Mouse (Mus musculus): ENCODE data around the gene Dnah2. TPM values are rescaled to one million over a fixed set of nuclear protein-coding genes. Genes with fewer than 3 reads are reported as not detected.

Gene Dnah2
- polyA plus RNA-seq, 1 experiment from 2014 or later = 1.4 TPM

- no peaks in the 10 kb centered on the region for H3K4me1 ChIP-seq
- no peaks in the 10 kb centered on the region for H3K9me3 ChIP-seq (replicated peaks)
- no peak overlapping the region for H3K27ac ChIP-seq
- no peak overlapping the region for H3K4me3 ChIP-seq
- peaks cover 11% of the 10 kb centered on the region; the same call in 1 of the 2 replicates for H3K36me3 ChIP-seq
- ATAC-seq (ENCODE audit: low FRiP score) = no peak
- no peak overlapping the region for H3K9ac ChIP-seq
- H3K4me2 ChIP-seq (replicated peaks) = no peak overlapping the region
- no peaks in the 10 kb centered on the region for H3K27me3 ChIP-seq
- 91% methylated on average over 3 of the region's 3 CpGs for WGBS
Measured at GRCm38 (mm10) chr11:69379600-69379999, 169.3 kb downstream of the Dnah2 start.

GRCm38 (mm10) chr11:69377766-69378165, 171.1 kb downstream of the Dnah2 start:
- H3K4me1 ChIP-seq = no peaks in the 10 kb centered on the region
- no peak overlapping the region for H3K4me2 ChIP-seq (replicated peaks)
- H3K9me3 ChIP-seq (replicated peaks) = no peaks in the 10 kb centered on the region
- H3K27ac ChIP-seq = no peak overlapping the region
- no peak for ATAC-seq (ENCODE audit: low FRiP score)
- 81% methylated on average over 3 of the region's 3 CpGs for WGBS
- no peak overlapping the region for H3K4me3 ChIP-seq
- H3K9ac ChIP-seq = no peak overlapping the region
- no peaks in the 10 kb centered on the region for H3K27me3 ChIP-seq
- H3K36me3 ChIP-seq = peaks cover 16% of the 10 kb centered on the region; the same call in 1 of the 2 replicates

- Histone ChIP-seq H3K4me3 (no peak overlapping the region), H3K4me1 (peaks cover 19% of the 10 kb centered on the region), H3K27ac (no peak overlapping the region), H3K27me3 (no peaks in the 10 kb centered on the region), H3K9ac (no peak overlapping the region), H3K36me3 (peaks cover 16% of the 10 kb centered on the region; the same call in 1 of the 2 replicates), H3K9me3 (replicated peaks) (no peaks in the 10 kb centered on the region), H3K4me2 (replicated peaks) (no peak overlapping the region)
- ATAC-seq (ENCODE audit: low FRiP score) = no peak
- 88% methylated on average over 4 of the region's 4 CpGs for WGBS
Measured at GRCm38 (mm10) chr11:69375646-69376045, 173.3 kb downstream of the Dnah2 start.

- no peak for ATAC-seq (ENCODE audit: low FRiP score)
- Histone ChIP-seq H3K9ac (no peak overlapping the region; the same call in 1 of the 2 replicates), H3K4me3 (no peak overlapping the region), H3K9me3 (replicated peaks) (no peaks in the 10 kb centered on the region), H3K4me1 (peaks cover 22% of the 10 kb centered on the region), H3K4me2 (replicated peaks) (no peak overlapping the region), H3K27ac (no peak overlapping the region), H3K27me3 (no peaks in the 10 kb centered on the region), H3K36me3 (peaks cover 16% of the 10 kb centered on the region; the same call in 1 of the 2 replicates)
- WGBS = 89% methylated on average over 16 of the region's 16 CpGs
Measured at GRCm38 (mm10) chr11:69373223-69373965, 175.5 kb downstream of the Dnah2 start.

DNA sequence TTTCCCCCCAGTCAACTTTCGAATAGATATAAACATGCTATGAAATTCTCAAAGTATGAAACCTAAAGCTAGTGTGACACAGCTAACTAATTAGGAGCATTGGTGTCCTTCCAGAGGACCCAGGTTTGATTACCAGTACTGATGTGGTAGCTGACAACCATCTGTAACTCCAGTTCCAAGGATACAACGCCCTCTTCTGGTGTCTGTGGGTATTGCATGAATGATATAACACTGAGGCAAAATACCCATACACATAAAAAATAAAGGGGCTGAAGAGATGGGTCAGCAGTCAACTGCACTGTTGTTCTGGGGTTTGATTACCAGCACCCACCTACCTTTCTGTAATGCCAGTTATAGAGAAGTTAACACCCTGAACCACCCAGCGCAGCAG, 176.1 kb downstream of the Dnah2 start:
- H3K4me3 ChIP-seq = no peak overlapping the region
- no peak for ATAC-seq (ENCODE audit: low FRiP score)
- no peaks in the 10 kb centered on the region for H3K9me3 ChIP-seq (replicated peaks)
- H3K9ac ChIP-seq = no peak overlapping the region
- peaks cover 11% of the 10 kb centered on the region; the same call in 1 of the 2 replicates for H3K36me3 ChIP-seq
- 64% methylated on average over 3 of the region's 3 CpGs for WGBS
- H3K4me1 ChIP-seq = peaks cover 26% of the 10 kb centered on the region
- no peak overlapping the region for H3K4me2 ChIP-seq (replicated peaks)
- H3K27ac ChIP-seq = no peak overlapping the region
- H3K27me3 ChIP-seq = no peaks in the 10 kb centered on the region

GRCm38 (mm10) chr11:69372056-69372779, 176.7 kb downstream of the Dnah2 start:
- Histone ChIP-seq H3K36me3 (peaks cover 9% of the 10 kb centered on the region; the same call in 1 of the 2 replicates), H3K4me3 (peak overlapping the region; percentile 2; the same call in 1 of the 2 replicates), H3K27me3 (no peaks in the 10 kb centered on the region), H3K27ac (peak overlapping the region; percentile 75), H3K9ac (peak overlapping the region; percentile 27; the same call in 1 of the 2 replicates), H3K4me1 (peaks cover 29% of the 10 kb centered on the region), H3K4me2 (replicated peaks) (peak overlapping the region; percentile 33), H3K9me3 (replicated peaks) (no peaks in the 10 kb centered on the region)
- WGBS = 48% methylated on average over 12 of the region's 12 CpGs
- no peak for ATAC-seq (ENCODE audit: low FRiP score)

GRCm38 (mm10) chr11:69371601-69372000, 177.3 kb downstream of the Dnah2 start:
- peak overlapping the region; percentile 42; the same call in 1 of the 2 replicates for H3K9ac ChIP-seq
- no peaks in the 10 kb centered on the region for H3K27me3 ChIP-seq
- no peaks in the 10 kb centered on the region for H3K9me3 ChIP-seq (replicated peaks)
- 25% methylated on average over 12 of the region's 12 CpGs for WGBS
- peak overlapping the region; percentile 33 for H3K4me2 ChIP-seq (replicated peaks)
- no peak for ATAC-seq (ENCODE audit: low FRiP score)
- peak overlapping the region; percentile 2; the same call in 1 of the 2 replicates for H3K4me3 ChIP-seq
- peaks cover 29% of the 10 kb centered on the region for H3K4me1 ChIP-seq
- H3K27ac ChIP-seq = peak overlapping the region; percentile 75
- H3K36me3 ChIP-seq = peaks cover 9% of the 10 kb centered on the region; the same call in 1 of the 2 replicates

GRCm38 (mm10) chr11:69370817-69371215, 178.1 kb downstream of the Dnah2 start:
- H3K36me3 ChIP-seq = peaks cover 8% of the 10 kb centered on the region; the same call in 1 of the 2 replicates
- H3K4me1 ChIP-seq = peaks cover 33% of the 10 kb centered on the region
- peak overlapping the region; percentile 42; the same call in 1 of the 2 replicates for H3K9ac ChIP-seq
- H3K4me2 ChIP-seq (replicated peaks) = peak overlapping the region; percentile 33
- H3K27ac ChIP-seq = peak overlapping the region; percentile 75
- H3K4me3 ChIP-seq = 0 out of 2 replicates have a peak overlapping the region, but pooled peaks have one; percentile 2
- H3K9me3 ChIP-seq (replicated peaks) = no peaks in the 10 kb centered on the region
- no peak for ATAC-seq (ENCODE audit: low FRiP score)
- H3K27me3 ChIP-seq = no peaks in the 10 kb centered on the region
- WGBS = 7% methylated on average over 9 of the region's 9 CpGs

Small RNA genes lying within 50 kb of the gene (microRNA-seq; reads per million reads assigned to microRNA genes)
- not detected for gene Gm27493

Other genes starting within 250 kb of the Dnah2 start
- gene Cntrob, start 225.3 kb downstream of the Dnah2 start, polyA plus RNA-seq (2016; fragmentation: Nextera tagmentation; extraction: Ambion mirVana) = 30.2 and 37.0 TPM in 2 replicates
- gene Trappc1, start 225.1 kb downstream of the Dnah2 start, polyA plus RNA-seq (2016; fragmentation: Nextera tagmentation; extraction: Ambion mirVana) = 165 and 191 TPM in 2 replicates
- gene Kcnab3, start 222.9 kb downstream of the Dnah2 start, polyA plus RNA-seq (2016; fragmentation: Nextera tagmentation; extraction: Ambion mirVana) = 5.0 and 5.4 TPM in 2 replicates
- gene Rnf227, start 208.6 kb downstream of the Dnah2 start, polyA plus RNA-seq (2016; fragmentation: Nextera tagmentation; extraction: Ambion mirVana) = 49.0 and 54.6 TPM in 2 replicates
- 93.4 and 97.6 TPM in 2 replicates for gene Chd3, start 179.7 kb downstream of the Dnah2 start, polyA plus RNA-seq (2016; fragmentation: Nextera tagmentation; extraction: Ambion mirVana)
- 94.0 and 103 TPM in 2 replicates for gene Naa38, start 153.6 kb downstream of the Dnah2 start, polyA plus RNA-seq (2016; fragmentation: Nextera tagmentation; extraction: Ambion mirVana)
- 48.0 and 50.5 TPM in 2 replicates for gene Cyb5d1, start 153.5 kb downstream of the Dnah2 start, polyA plus RNA-seq (2016; fragmentation: Nextera tagmentation; extraction: Ambion mirVana)
- gene Tmem88, start 150.9 kb downstream of the Dnah2 start, polyA plus RNA-seq (2016; fragmentation: Nextera tagmentation; extraction: Ambion mirVana) = 13.2 and 14.8 TPM in 2 replicates
- gene Kdm6b, start 135.4 kb downstream of the Dnah2 start, polyA plus RNA-seq (2016; fragmentation: Nextera tagmentation; extraction: Ambion mirVana) = 51.4 and 51.6 TPM in 2 replicates
- 95.7 and 106 TPM in 2 replicates for gene Efnb3, start 11.1 kb upstream of the Dnah2 start, polyA plus RNA-seq (2016; fragmentation: Nextera tagmentation; extraction: Ambion mirVana)
- gene Wrap53, start 31.1 kb upstream of the Dnah2 start, polyA plus RNA-seq (2016; fragmentation: Nextera tagmentation; extraction: Ambion mirVana) = 29.7 and 29.9 TPM in 2 replicates
- gene Trp53, start 31.2 kb upstream of the Dnah2 start, polyA plus RNA-seq (2016; fragmentation: Nextera tagmentation; extraction: Ambion mirVana) = 105 and 109 TPM in 2 replicates
- gene Atp1b2, start 56.8 kb upstream of the Dnah2 start, polyA plus RNA-seq (2016; fragmentation: Nextera tagmentation; extraction: Ambion mirVana) = 12.1 and 18.5 TPM in 2 replicates
- gene Shbg, start 68.8 kb upstream of the Dnah2 start, polyA plus RNA-seq (2016; fragmentation: Nextera tagmentation; extraction: Ambion mirVana) = not detected in 2 replicates
- 24.4 and 26.6 TPM in 2 replicates for gene Sat2, start 72.9 kb upstream of the Dnah2 start, polyA plus RNA-seq (2016; fragmentation: Nextera tagmentation; extraction: Ambion mirVana)
- gene Fxr2, start 83.9 kb upstream of the Dnah2 start, polyA plus RNA-seq (2016; fragmentation: Nextera tagmentation; extraction: Ambion mirVana) = 62.7 and 62.8 TPM in 2 replicates
- gene Sox15, start 106.2 kb upstream of the Dnah2 start, polyA plus RNA-seq (2016; fragmentation: Nextera tagmentation; extraction: Ambion mirVana) = 0.26 TPM in 1 of 2 replicates, not detected in the other
- 68.0 and 69.1 TPM in 2 replicates for gene Mpdu1, start 113.5 kb upstream of the Dnah2 start, polyA plus RNA-seq (2016; fragmentation: Nextera tagmentation; extraction: Ambion mirVana)
- 6.9 and 8.2 TPM in 2 replicates for gene Cd68, start 117.0 kb upstream of the Dnah2 start, polyA plus RNA-seq (2016; fragmentation: Nextera tagmentation; extraction: Ambion mirVana)
- 555 and 589 TPM in 2 replicates for gene Eif4a1, start 123.3 kb upstream of the Dnah2 start, polyA plus RNA-seq (2016; fragmentation: Nextera tagmentation; extraction: Ambion mirVana)
- gene Senp3, start 133.0 kb upstream of the Dnah2 start, polyA plus RNA-seq (2016; fragmentation: Nextera tagmentation; extraction: Ambion mirVana) = 105 and 106 TPM in 2 replicates
- gene Tnfsf13, start 136.7 kb upstream of the Dnah2 start, polyA plus RNA-seq (2016; fragmentation: Nextera tagmentation; extraction: Ambion mirVana) = 0.42 and 0.49 TPM in 2 replicates
- 3.1 and 3.4 TPM in 2 replicates for gene Tnfsf12, start 146.7 kb upstream of the Dnah2 start, polyA plus RNA-seq (2016; fragmentation: Nextera tagmentation; extraction: Ambion mirVana)
- 0.80 and 1.9 TPM in 2 replicates for gene Tnfsfm13, start 147.0 kb upstream of the Dnah2 start, polyA plus RNA-seq (2016; fragmentation: Nextera tagmentation; extraction: Ambion mirVana)
- 32.2 and 39.0 TPM in 2 replicates for gene Polr2a, start 209.5 kb upstream of the Dnah2 start, polyA plus RNA-seq (2016; fragmentation: Nextera tagmentation; extraction: Ambion mirVana)
- gene Slc35g3, start 212.9 kb upstream of the Dnah2 start, polyA plus RNA-seq (2016; fragmentation: Nextera tagmentation; extraction: Ambion mirVana) = 0.40 and 0.61 TPM in 2 replicates
- gene Zbtb4, start 216.8 kb upstream of the Dnah2 start, polyA plus RNA-seq (2016; fragmentation: Nextera tagmentation; extraction: Ambion mirVana) = 2.3 and 2.4 TPM in 2 replicates
- 3.0 and 5.9 TPM in 2 replicates for gene Chrnb1, start 246.8 kb upstream of the Dnah2 start, polyA plus RNA-seq (2016; fragmentation: Nextera tagmentation; extraction: Ambion mirVana)